Mouse (Mus musculus) CH12.LX (cell line): Measurements from ENCODE around the gene Aff1. TPM values are rescaled to one million over a fixed set of nuclear protein-coding genes. Genes with fewer than 3 reads are reported as not detected.

Experiments used
- DNase-seq: peaks from one replicate; pipeline ENCODE4 v3.0.0-alpha.2; 2013; ENCODE audit errors: extremely low read depth
- H3K27ac ChIP-seq: 2 replicates; pipeline ENCODE4 v1.5.1; 2012; ENCODE audit warnings: low read depth, mild to moderate bottlenecking, control low read depth, moderate library complexity; ENCODE audit not compliant: insufficient read depth
- H3K27me3 ChIP-seq: replicated peaks from 2 replicates; pipeline ENCODE3; 2012; ENCODE audit warnings: inconsistent platforms
- H3K36me3 ChIP-seq, 2 experiments: replicated peaks in 1 of 2; 2 replicates each; pipeline versions ENCODE3 to v1.6.1; 2012; ENCODE audit warnings: inconsistent platforms in 1 of 2, low read length in 1 of 2, mild to moderate bottlenecking in 1 of 2, mixed read lengths in 1 of 2, moderate library complexity in 1 of 2; ENCODE audit not compliant: control insufficient read depth in 1 of 2, insufficient read depth in 1 of 2
- H3K4me1 ChIP-seq, 2 experiments: 2 replicates each; pipeline ENCODE4 v1.6.1; 2012; ENCODE audit warnings: inconsistent platforms in 1 of 2, moderate library complexity in 1 of 2; ENCODE audit not compliant: insufficient read depth in 2 of 2, control insufficient read depth in 1 of 2
- H3K4me2 ChIP-seq: 2 replicates; pipeline ENCODE4 v1.6.1; 2012; ENCODE audit warnings: low read depth, mild to moderate bottlenecking, control low read depth; ENCODE audit not compliant: poor library complexity, insufficient read depth, severe bottlenecking
- H3K4me3 ChIP-seq, 3 experiments: fragments of 150-350 bp in 1 of 3; sonication (generic) in 1 of 3; replicated peaks in 1 of 3; 2 replicates each; pipeline versions ENCODE3 to v1.5.1; 2011 to 2012; ENCODE audit warnings: low read depth in 2 of 3, low read length in 2 of 3, mild to moderate bottlenecking in 2 of 3, moderate library complexity in 2 of 3, control low read depth in 1 of 3, improper control_type of control experiment in 1 of 3, inconsistent platforms in 1 of 3, mixed read lengths in 1 of 3; ENCODE audit not compliant: poor library complexity in 1 of 3
- H3K79me2 ChIP-seq: replicated peaks from 2 replicates; pipeline ENCODE4 v1.6.1; 2012; ENCODE audit warnings: mild to moderate bottlenecking, moderate library complexity; ENCODE audit not compliant: control insufficient read depth, poor library complexity, insufficient read depth, severe bottlenecking; ENCODE audit errors: extremely low read depth
- H3K9ac ChIP-seq: 2 replicates; pipeline ENCODE4 v1.6.1; 2012; ENCODE audit warnings: low read depth, mild to moderate bottlenecking, control low read depth, moderate library complexity; ENCODE audit not compliant: insufficient read depth
- H3K9me3 ChIP-seq: replicated peaks from 2 replicates; pipeline ENCODE3; 2012; ENCODE audit warnings: low read length, inconsistent platforms, mixed read lengths
- BHLHE40 ChIP-seq: IDR thresholded peaks from 2 replicates; pipeline ENCODE4 v1.6.1; 2011; ENCODE audit warnings: mild to moderate bottlenecking, low read depth, low read length, improper control_type of control experiment
- CHD2 ChIP-seq: IDR thresholded peaks from 2 replicates; pipeline ENCODE4 v1.6.1; 2011; ENCODE audit warnings: low read length, improper control_type of control experiment
- E2F4 ChIP-seq: IDR thresholded peaks from 2 replicates; pipeline ENCODE4 v1.6.1; 2011; ENCODE audit warnings: low read depth, low read length, improper control_type of control experiment; ENCODE audit not compliant: insufficient replicate concordance
- ELF1 ChIP-seq: IDR thresholded peaks from 2 replicates; pipeline ENCODE4 v1.6.1; 2014; ENCODE audit warnings: low read depth, mild to moderate bottlenecking, inconsistent platforms, low read length, improper control_type of control experiment
- ETS1 ChIP-seq: conservative IDR thresholded peaks from 2 replicates; pipeline ENCODE4 v1.6.1; 2012; ENCODE audit warnings: low read depth, mild to moderate bottlenecking, inconsistent platforms, low read length, improper control_type of control experiment, moderate library complexity
- GABPA ChIP-seq: IDR thresholded peaks from 2 replicates; pipeline ENCODE4 v1.6.1; 2012; ENCODE audit warnings: low read depth, low read length, improper control_type of control experiment, inconsistent platforms; ENCODE audit not compliant: insufficient replicate concordance
- HCFC1 ChIP-seq: IDR thresholded peaks from 2 replicates; pipeline ENCODE4 v1.6.1; 2012; ENCODE audit warnings: low read depth, mild to moderate bottlenecking, inconsistent platforms, low read length, improper control_type of control experiment
- IRF4 ChIP-seq: IDR thresholded peaks from 2 replicates; pipeline ENCODE4 v1.6.1; 2014; ENCODE audit warnings: low read depth, mild to moderate bottlenecking, inconsistent platforms, low read length, improper control_type of control experiment
- JUN ChIP-seq: IDR thresholded peaks from 2 replicates; pipeline ENCODE4 v1.6.1; 2011; ENCODE audit warnings: low read depth, mild to moderate bottlenecking, low read length, improper control_type of control experiment, moderate library complexity; ENCODE audit not compliant: insufficient read depth
- JUND ChIP-seq: conservative IDR thresholded peaks from 2 replicates; pipeline ENCODE4 v1.6.1; 2011; ENCODE audit warnings: low read depth, low read length, improper control_type of control experiment
- KAT2A ChIP-seq: IDR thresholded peaks from 2 replicates; pipeline ENCODE4 v1.6.1; 2012; ENCODE audit warnings: low read length, improper control_type of control experiment, inconsistent platforms; ENCODE audit not compliant: insufficient replicate concordance
- MAFK ChIP-seq: IDR thresholded peaks from 2 replicates; pipeline ENCODE4 v1.6.1; 2011; ENCODE audit warnings: low read length, improper control_type of control experiment; ENCODE audit not compliant: insufficient replicate concordance
- MAX ChIP-seq: IDR thresholded peaks from 2 replicates; pipeline ENCODE4 v1.6.1; 2011; ENCODE audit warnings: low read length, improper control_type of control experiment
- MEF2A ChIP-seq: IDR thresholded peaks from 2 replicates; pipeline ENCODE4 v1.6.1; 2014; ENCODE audit warnings: low read depth, mild to moderate bottlenecking, inconsistent platforms, low read length, improper control_type of control experiment, borderline replicate concordance
- NELFE ChIP-seq: IDR thresholded peaks from 2 replicates; pipeline ENCODE4 v1.6.1; 2011; ENCODE audit warnings: low read depth, low read length, improper control_type of control experiment
- PAX5 ChIP-seq: IDR thresholded peaks from 2 replicates; pipeline ENCODE4 v1.6.1; 2012; ENCODE audit warnings: low read length, inconsistent platforms, mixed read lengths
- POLR2A ChIP-seq: IDR thresholded peaks from 2 replicates; pipeline ENCODE4 v1.6.1; 2011; ENCODE audit warnings: low read depth, mild to moderate bottlenecking, improper control_type of control experiment, low read length
- POLR2AphosphoS2 ChIP-seq: IDR thresholded peaks from 2 replicates; pipeline ENCODE4 v1.6.1; 2011; ENCODE audit warnings: low read depth, low read length, improper control_type of control experiment
- RCOR1 ChIP-seq: conservative IDR thresholded peaks from 2 replicates; pipeline ENCODE4 v1.6.1; 2012; ENCODE audit warnings: low read depth, mild to moderate bottlenecking, inconsistent platforms, low read length, improper control_type of control experiment
- SIN3A ChIP-seq: IDR thresholded peaks from 2 replicates; pipeline ENCODE4 v1.6.1; 2012; ENCODE audit warnings: low read length, improper control_type of control experiment, inconsistent platforms
- TBP ChIP-seq: conservative IDR thresholded peaks from 2 replicates; pipeline ENCODE4 v1.6.1; 2011; ENCODE audit warnings: low read depth, low read length, improper control_type of control experiment
- TCF12 ChIP-seq: IDR thresholded peaks from 2 replicates; pipeline ENCODE4 v1.6.1; 2014; ENCODE audit warnings: low read depth, mild to moderate bottlenecking, inconsistent platforms, low read length, improper control_type of control experiment
- USF2 ChIP-seq: conservative IDR thresholded peaks from 2 replicates; pipeline ENCODE4 v1.6.1; 2011; ENCODE audit warnings: low read depth, low read length, improper control_type of control experiment
- dilution Hi-C: fragments of 300-500 bp; cut with MboI; formaldehyde crosslinking; loops from 2 replicates; pipeline ENCODE4 v1.14.3; 2020; ENCODE audit warnings: low sequenced_read_pairs; ENCODE audit not compliant: extremely low pct_unique_long_range_greater_than_20kb, extremely low pct_ligation_motif_present
- in situ Hi-C: fragments of 300-500 bp; cut with MboI; formaldehyde crosslinking; loops from 3 replicates; pipeline ENCODE4 v1.14.3; 2019; ENCODE audit warnings: low sequenced_read_pairs, low pct_ligation_motif_present, low pct_unique_long_range_greater_than_20kb, mixed read lengths
- polyA plus RNA-seq: library from polyadenylated mRNA; unstranded; fragments of >175 nt; gene quantifications from 2 replicates; pipeline ENCODE4 v1.2.1, GENCODE M21; 2012; ENCODE audit warnings: low read depth; ENCODE audit not compliant: insufficient read length
- total RNA-seq, 2 experiments: library from RNA; depleted of rRNA; stranded (reverse); fragments of 300-350 nt in 1 of 2; fragments of >200 nt in 1 of 2; gene quantifications; 2 replicates each; pipeline ENCODE4 v1.2.3; 2012 to 2014

The Aff1 gene
- total and polyA plus RNA-seq, 3 experiments, result 13.2 to 38.9 (median 21.8) TPM

GRCm38 (mm10) chr5:103737208-103738066, 45.3 kb downstream of the Aff1 start:
- H3K4me3 ChIP-seq, result no peak overlapping the region
- in situ Hi-C loops, result no loop called here
- H3K27me3 ChIP-seq, result no peaks in the 10 kb centered on the region
- dilution Hi-C loops, result no loop called here
- peaks cover 4 to 40% of the 10 kb centered on the region in 2 experiments for H3K36me3 ChIP-seq
- peaks cover 22 to 87% of the 10 kb centered on the region in 2 experiments for H3K4me1 ChIP-seq
- H3K9ac ChIP-seq, result no peak overlapping the region; the same call in 1 of the 2 replicates
- no peaks in the 10 kb centered on the region for H3K9me3 ChIP-seq
- peaks cover 61% of the 10 kb centered on the region for H3K79me2 ChIP-seq
- no peak overlapping the region for H3K4me2 ChIP-seq
- no peak overlapping the region for H3K27ac ChIP-seq
- TF ChIP-seq POLR2AphosphoS2, result no peak
- no peak for TF ChIP-seq BHLHE40
- no peak for TF ChIP-seq POLR2A
- DNase-seq, result no peak

- in situ Hi-C loops, result no loop called here
- no peaks in the 10 kb centered on the region for H3K27me3 ChIP-seq
- H3K4me1 ChIP-seq, result peaks cover 21 to 82% of the 10 kb centered on the region in 2 experiments
- no peak overlapping the region for H3K27ac ChIP-seq
- dilution Hi-C loops, result no loop called here
- peaks cover 4 to 46% of the 10 kb centered on the region in 2 experiments for H3K36me3 ChIP-seq
- peaks cover 66% of the 10 kb centered on the region for H3K79me2 ChIP-seq
- H3K9ac ChIP-seq, result no peak overlapping the region
- no peak overlapping the region for H3K4me2 ChIP-seq
- no peak for DNase-seq
- H3K4me3 ChIP-seq, result no peak overlapping the region
- H3K9me3 ChIP-seq, result no peaks in the 10 kb centered on the region
- no peak for TF ChIP-seq MAX
- TF ChIP-seq SIN3A, result no peak
- no peak for TF ChIP-seq E2F4
- no peak for TF ChIP-seq JUND
- TF ChIP-seq JUN, result no peak
- no peak for TF ChIP-seq CHD2
- no peak for TF ChIP-seq GABPA
- no peak for TF ChIP-seq PAX5
- TF ChIP-seq MEF2A, result no peak
These were observed 46.3 kb downstream of the Aff1 start for GRCm38 (mm10) chr5:103738509-103738908.

- DNase-seq, result no peak
- in situ Hi-C loops, result no loop called here
- peaks cover 4 to 51% of the 10 kb centered on the region in 2 experiments for H3K36me3 ChIP-seq
- H3K9me3 ChIP-seq, result no peaks in the 10 kb centered on the region
- H3K27me3 ChIP-seq, result no peaks in the 10 kb centered on the region
- H3K9ac ChIP-seq, result no peak overlapping the region
- TF ChIP-seq ELF1 (no peak), IRF4 (no peak), TCF12 (no peak), HCFC1 (no peak), RCOR1 (no peak), CHD2 (no peak), MAFK (no peak), TBP (no peak), MAX (no peak), USF2 (no peak), E2F4 (no peak), KAT2A (no peak), NELFE (no peak), ETS1 (no peak)
- H3K4me3 ChIP-seq, result no peak overlapping the region
- dilution Hi-C loops, result no loop called here
- peaks cover 60% of the 10 kb centered on the region for H3K79me2 ChIP-seq
- peaks cover 22 to 75% of the 10 kb centered on the region in 2 experiments for H3K4me1 ChIP-seq
- no peak overlapping the region for H3K4me2 ChIP-seq
- no peak overlapping the region for H3K27ac ChIP-seq
These were observed 47.0 kb downstream of the Aff1 start for GRCm38 (mm10) chr5:103739163-103739562.
